Mouse (Mus musculus): Measurements from ENCODE around the gene Dock7.

GRCm38 (mm10) chr4:99102846-99103245 is 17.9 kb downstream of the Dock7 start:
- TF ChIP-seq CTCF (IDR thresholded peaks at IDR 0.05; ENCODE audit: borderline replicate concordance, insufficient read depth, low read length), result no peak
- TF ChIP-seq POLR2A (IDR thresholded peaks at IDR 0.05; ENCODE audit: low read depth, low read length), result no peak

All from embryonic fibroblast, embryonic 13.5 days (primary cell).